Mouse (Mus musculus): ENCODE measurements at regions not wholly inside any gene's neighbourhood (a gene's known extent, or its start where the extent isn't known, plus 50 kb on each side); places are given as distances from the start of the nearest gene placed in this dataset.
"Not testable (repeated sequence)": the region's sequence is repeated elsewhere in the genome, so short reads cannot be mapped to it uniquely, and the experiment has no call there.

DNA sequence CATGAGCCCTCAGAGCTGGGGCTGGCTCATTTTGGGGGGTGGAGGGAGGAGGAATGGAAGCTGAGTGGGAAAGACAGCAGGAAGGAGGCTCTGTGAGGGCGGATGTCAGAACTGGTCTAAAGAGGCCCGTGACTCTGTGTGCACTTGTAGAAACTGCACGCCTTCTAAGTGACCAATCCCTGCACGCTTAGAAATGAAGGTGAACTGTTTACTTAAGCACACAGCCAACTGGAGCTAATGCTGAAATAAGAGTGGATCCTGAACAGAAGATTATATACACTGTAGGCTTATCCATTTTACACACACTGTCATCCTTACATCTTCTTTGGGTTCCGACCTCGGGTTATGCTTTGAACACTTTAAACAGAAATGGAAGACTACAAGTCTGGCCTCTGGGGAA is 412.8 kb upstream of the Jmjd1c start:
- H3K27ac ChIP-seq (ENCODE audit: control insufficient read depth, insufficient read depth, low read depth, low read length, poor library complexity), result no peak overlapping the region
- TF ChIP-seq CTCF (IDR thresholded peaks at IDR 0.05; ENCODE audit: control insufficient read depth, insufficient read depth, low read length) (no peak), POLR2A (IDR thresholded peaks at IDR 0.05; ENCODE audit: borderline replicate concordance, control insufficient read depth, low read depth, low read length) (no peak)
- no peaks in the 10 kb centered on the region for H3K4me1 ChIP-seq (ENCODE audit: control insufficient read depth, insufficient read depth, low read length)
- no peak overlapping the region for H3K4me3 ChIP-seq (replicated peaks; ENCODE audit: control insufficient read depth, low read depth, low read length)
- 84% methylated on average over 6 of the region's 6 CpGs for WGBS

DNA sequence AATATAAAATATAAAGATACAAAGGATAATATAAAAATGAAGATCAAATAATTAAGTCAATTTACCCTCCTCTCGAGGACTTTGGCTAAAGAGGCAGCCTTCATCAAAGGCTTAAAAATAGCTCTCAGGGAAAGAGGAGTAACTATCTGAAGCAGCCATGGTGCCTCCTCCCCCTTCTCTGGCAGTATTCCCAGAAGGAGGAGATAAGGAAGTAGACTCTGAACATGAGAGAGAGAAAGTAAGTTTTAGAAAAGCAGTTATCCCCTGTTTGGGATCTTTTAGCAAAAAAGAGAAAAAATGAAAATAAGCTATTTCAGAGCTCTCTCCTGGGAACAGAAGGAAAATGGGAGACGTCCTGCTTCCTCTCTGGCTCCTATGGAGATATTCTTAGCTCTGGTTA is 406.7 kb upstream of the Jmjd1c start:
- not testable (repeated sequence) for H3K4me1 ChIP-seq (ENCODE audit: control insufficient read depth, insufficient read depth, low read length); H3K4me3 ChIP-seq (replicated peaks; ENCODE audit: control insufficient read depth, low read depth, low read length); H3K27ac ChIP-seq (ENCODE audit: control insufficient read depth, insufficient read depth, low read depth, low read length, poor library complexity)
- 65% methylated on average over 2 of the region's 2 CpGs for WGBS

DNA sequence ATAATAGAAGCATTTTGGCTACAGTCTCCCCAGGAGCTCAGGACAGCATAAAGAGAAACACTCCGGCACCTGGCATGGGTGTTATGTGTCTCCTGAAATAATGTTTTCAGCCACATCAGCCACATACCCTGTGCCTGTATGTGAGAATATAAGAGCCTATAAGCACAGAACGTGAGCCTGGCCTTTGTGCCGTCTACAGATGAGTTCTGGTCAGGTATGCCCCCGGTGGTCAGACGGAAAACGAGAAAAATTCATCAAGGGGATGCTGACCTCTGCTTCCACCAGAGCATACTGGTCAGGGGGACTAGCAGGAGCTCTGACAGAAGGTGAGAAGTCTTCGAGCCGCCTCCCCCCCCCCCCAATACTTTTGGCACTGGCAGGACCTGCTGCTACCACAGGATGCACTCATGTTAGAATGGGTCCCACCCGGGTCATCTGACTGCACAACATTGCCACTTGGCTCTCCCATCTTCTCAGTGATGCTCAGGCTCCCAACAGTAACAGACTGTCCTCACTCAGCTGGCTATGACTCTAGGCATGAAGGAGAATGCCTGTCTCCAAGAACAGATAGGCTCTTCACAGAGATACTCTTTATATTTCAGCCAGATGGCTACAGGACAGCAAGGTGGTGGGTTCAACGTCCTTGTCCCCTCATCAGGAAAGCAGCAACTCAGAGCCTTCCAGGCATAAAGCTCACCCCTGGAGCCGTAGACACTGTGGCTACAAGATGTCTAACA is 401.2 kb upstream of the Jmjd1c start:
- WGBS, result 80% methylated on average over 11 of the region's 11 CpGs
- no peak overlapping the region for H3K4me3 ChIP-seq (replicated peaks; ENCODE audit: control insufficient read depth, low read depth, low read length)
- H3K4me1 ChIP-seq (ENCODE audit: control insufficient read depth, insufficient read depth, low read length), result no peaks in the 10 kb centered on the region
- TF ChIP-seq POLR2A (IDR thresholded peaks at IDR 0.05; ENCODE audit: borderline replicate concordance, control insufficient read depth, low read depth, low read length), result no peak
- TF ChIP-seq CTCF (IDR thresholded peaks at IDR 0.05; ENCODE audit: control insufficient read depth, insufficient read depth, low read length), result no peak
- H3K27ac ChIP-seq (ENCODE audit: control insufficient read depth, insufficient read depth, low read depth, low read length, poor library complexity), result no peak overlapping the region

DNA sequence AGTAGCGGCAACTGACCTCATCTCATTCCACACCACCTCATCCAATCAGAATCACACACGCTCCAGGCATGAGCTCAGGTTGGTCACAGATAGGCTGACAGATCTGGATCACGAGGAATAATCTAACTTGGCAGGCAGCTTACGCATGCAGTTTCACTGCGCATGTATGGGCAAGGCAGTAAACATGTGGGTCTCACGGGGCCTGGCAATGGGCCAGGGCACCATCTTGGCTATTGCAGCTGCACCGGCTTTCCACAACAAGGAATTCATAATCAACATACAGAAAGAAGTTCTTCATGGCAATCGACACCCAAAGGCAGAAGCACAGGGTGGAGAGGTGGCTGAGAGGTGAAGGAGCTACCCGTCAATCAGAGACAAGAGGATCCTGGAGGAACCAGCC is 381.0 kb upstream of the Jmjd1c start:
- H3K4me3 ChIP-seq (replicated peaks; ENCODE audit: control insufficient read depth, low read depth, low read length); H3K4me1 ChIP-seq (ENCODE audit: control insufficient read depth, insufficient read depth, low read length); H3K27ac ChIP-seq (ENCODE audit: control insufficient read depth, insufficient read depth, low read depth, low read length, poor library complexity): not testable (repeated sequence)
- WGBS, result 89% methylated on average over 9 of the region's 9 CpGs

DNA sequence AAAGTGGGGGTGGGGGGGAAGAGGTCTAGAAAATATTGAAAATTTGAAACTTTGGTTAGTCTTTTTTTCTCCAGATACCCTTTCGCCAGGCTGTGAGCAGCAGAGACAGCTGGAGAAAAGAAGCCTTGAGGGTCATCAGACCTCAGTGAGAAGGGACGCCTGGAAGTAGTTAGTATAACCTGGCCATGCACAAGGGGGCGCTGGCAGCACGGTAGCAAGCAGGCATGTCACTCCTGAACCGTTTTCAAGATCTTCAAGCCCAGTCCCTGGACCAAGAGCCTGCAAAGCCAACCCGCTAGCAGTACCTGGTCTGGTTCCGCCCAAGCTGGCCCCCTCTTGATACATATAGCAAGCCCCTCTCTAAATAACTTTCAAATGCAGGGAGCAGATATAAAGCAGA is 378.0 kb upstream of the Jmjd1c start:
- Histone ChIP-seq H3K4me3 (replicated peaks; ENCODE audit: control insufficient read depth, low read depth, low read length) (no peak overlapping the region), H3K27ac (ENCODE audit: control insufficient read depth, insufficient read depth, low read depth, low read length, poor library complexity) (no peak overlapping the region), H3K4me1 (ENCODE audit: control insufficient read depth, insufficient read depth, low read length) (no peaks in the 10 kb centered on the region)
- TF ChIP-seq POLR2A (IDR thresholded peaks at IDR 0.05; ENCODE audit: borderline replicate concordance, control insufficient read depth, low read depth, low read length) (no peak), CTCF (IDR thresholded peaks at IDR 0.05; ENCODE audit: control insufficient read depth, insufficient read depth, low read length) (no peak)
- 69% methylated on average over 7 of the region's 7 CpGs for WGBS

DNA sequence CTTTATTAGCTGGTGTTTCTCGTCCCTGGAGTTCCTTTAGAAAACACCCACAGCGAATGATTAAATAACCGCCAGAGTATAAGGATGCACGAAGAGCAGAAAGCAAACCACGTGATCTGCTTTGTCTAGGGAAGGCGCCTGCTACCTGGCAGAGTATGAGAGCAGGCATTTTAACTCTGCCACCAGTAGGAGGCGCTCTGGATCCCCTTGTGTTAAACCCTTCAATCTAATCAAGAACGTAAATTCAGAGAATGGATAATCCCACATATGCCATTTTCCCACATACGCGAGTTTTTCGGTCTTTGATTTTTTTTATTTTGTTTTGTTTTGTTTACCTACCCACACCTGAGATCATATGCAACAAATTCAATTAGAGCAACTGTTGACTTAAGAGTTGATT is 376.1 kb upstream of the Jmjd1c start:
- 86% methylated on average over 11 of the region's 11 CpGs for WGBS
- H3K4me3 ChIP-seq (replicated peaks; ENCODE audit: control insufficient read depth, low read depth, low read length), result no peak overlapping the region
- no peaks in the 10 kb centered on the region for H3K4me1 ChIP-seq (ENCODE audit: control insufficient read depth, insufficient read depth, low read length)
- H3K27ac ChIP-seq (ENCODE audit: control insufficient read depth, insufficient read depth, low read depth, low read length, poor library complexity), result no peak overlapping the region
- TF ChIP-seq POLR2A (IDR thresholded peaks at IDR 0.05; ENCODE audit: borderline replicate concordance, control insufficient read depth, low read depth, low read length) (no peak), CTCF (IDR thresholded peaks at IDR 0.05; ENCODE audit: control insufficient read depth, insufficient read depth, low read length) (no peak)

DNA sequence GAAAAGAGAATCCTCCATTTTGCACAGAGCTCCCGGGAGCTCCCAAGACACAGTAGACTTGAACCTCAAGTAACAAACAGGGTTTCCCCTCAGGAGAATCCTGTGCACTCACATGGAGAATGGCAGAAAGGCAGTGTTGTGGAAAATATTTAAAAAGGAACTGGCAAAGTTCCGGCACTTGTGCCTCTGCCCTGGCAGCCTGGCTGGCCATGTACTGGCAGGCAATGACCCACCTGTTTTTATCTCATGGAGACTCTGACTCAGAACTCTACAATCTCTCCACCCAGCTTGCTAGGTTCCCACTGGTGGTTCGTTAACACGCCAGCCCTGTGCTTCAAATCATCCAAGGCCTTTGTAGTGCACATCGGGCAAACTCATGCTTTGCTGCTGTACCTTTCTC is 362.3 kb upstream of the Jmjd1c start:
- 80% methylated on average over 5 of the region's 5 CpGs for whole genome bisulfite sequencing
- Histone ChIP-seq H3K27ac (ENCODE audit: control insufficient read depth, insufficient read depth, low read depth, low read length, poor library complexity) (no peak overlapping the region), H3K4me3 (replicated peaks; ENCODE audit: control insufficient read depth, low read depth, low read length) (no peak overlapping the region), H3K4me1 (ENCODE audit: control insufficient read depth, insufficient read depth, low read length) (no peaks in the 10 kb centered on the region)
- TF ChIP-seq POLR2A (IDR thresholded peaks at IDR 0.05; ENCODE audit: borderline replicate concordance, control insufficient read depth, low read depth, low read length), result no peak
- no peak for TF ChIP-seq CTCF (IDR thresholded peaks at IDR 0.05; ENCODE audit: control insufficient read depth, insufficient read depth, low read length)

DNA sequence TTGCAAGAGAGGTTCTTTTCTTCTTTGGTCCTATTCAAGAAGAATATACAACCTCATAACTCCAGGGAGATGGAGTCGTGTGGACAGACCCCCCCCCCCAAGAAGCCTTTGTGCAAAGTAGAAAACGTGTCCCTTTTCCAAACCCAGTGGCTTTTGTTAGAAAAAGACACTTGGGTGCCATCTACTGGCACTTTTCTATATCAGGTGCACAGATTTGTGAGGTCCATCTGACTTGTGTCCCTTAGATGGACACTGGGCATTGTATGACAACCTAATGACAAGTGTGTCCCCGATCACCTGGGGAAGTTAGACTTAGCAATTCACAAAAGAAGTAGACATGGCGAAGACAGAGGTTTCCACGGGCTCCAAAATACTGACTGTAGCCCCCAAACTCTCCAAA is 361.1 kb upstream of the Jmjd1c start:
- 61% methylated on average over 5 of the region's 5 CpGs for WGBS
- TF ChIP-seq POLR2A (IDR thresholded peaks at IDR 0.05; ENCODE audit: borderline replicate concordance, control insufficient read depth, low read depth, low read length), result no peak
- no peak for TF ChIP-seq CTCF (IDR thresholded peaks at IDR 0.05; ENCODE audit: control insufficient read depth, insufficient read depth, low read length)
- H3K4me3 ChIP-seq (replicated peaks; ENCODE audit: control insufficient read depth, low read depth, low read length), result no peak overlapping the region
- no peak overlapping the region for H3K27ac ChIP-seq (ENCODE audit: control insufficient read depth, insufficient read depth, low read depth, low read length, poor library complexity)
- H3K4me1 ChIP-seq (ENCODE audit: control insufficient read depth, insufficient read depth, low read length), result no peaks in the 10 kb centered on the region

DNA sequence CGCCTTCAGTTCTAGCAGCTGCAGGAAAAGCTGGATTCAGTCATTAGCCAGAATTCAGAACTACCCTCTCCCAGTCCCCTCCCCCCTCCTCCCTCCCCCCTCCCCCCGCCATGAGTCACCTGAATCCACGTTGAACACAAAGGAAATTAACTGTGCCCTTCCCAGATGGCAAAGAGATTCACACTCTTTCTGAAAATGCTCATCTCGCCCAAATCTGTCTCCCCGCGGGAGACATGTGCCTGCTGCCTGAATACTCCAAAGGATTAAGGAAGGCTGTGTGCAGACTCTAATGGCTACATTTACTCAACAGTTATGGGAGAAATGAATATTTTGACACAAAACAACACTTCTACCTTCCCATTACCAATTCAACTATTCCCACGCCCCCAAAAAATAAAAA is 356.9 kb upstream of the Jmjd1c start:
- no peaks in the 10 kb centered on the region for H3K4me1 ChIP-seq (ENCODE audit: control insufficient read depth, insufficient read depth, low read length)
- no peak overlapping the region for H3K27ac ChIP-seq (ENCODE audit: control insufficient read depth, insufficient read depth, low read depth, low read length, poor library complexity)
- 71% methylated on average over 7 of the region's 7 CpGs for WGBS
- H3K4me3 ChIP-seq (replicated peaks; ENCODE audit: control insufficient read depth, low read depth, low read length), result no peak overlapping the region
- TF ChIP-seq CTCF (IDR thresholded peaks at IDR 0.05; ENCODE audit: control insufficient read depth, insufficient read depth, low read length), result no peak
- no peak for TF ChIP-seq POLR2A (IDR thresholded peaks at IDR 0.05; ENCODE audit: borderline replicate concordance, control insufficient read depth, low read depth, low read length)

Measured in bone marrow, adult 2 months (tissue).